Mouse (Mus musculus) stomach, postnatal 0 days (tissue): ENCODE results near the gene Mutyh. TPM values are rescaled to one million over a fixed set of nuclear protein-coding genes. Genes with fewer than 3 reads are reported as not detected.

ENCODE experiments used
- ATAC-seq: fragments of 200-750 bp; cut with Nextera tagmentation; 2 replicates; pipeline ENCODE4 v1.8.0; 2017; ENCODE audit not compliant: low FRiP score, low TSS enrichment
- DNase-seq: peaks from one replicate; pipeline ENCODE4 v3.0.0-alpha.2; 2016; ENCODE audit warnings: low spot score
- H3K27ac ChIP-seq: fragments of 300-500 bp; sonication (generic); replicated peaks from 2 replicates; pipeline ENCODE4 v1.5.1; 2014; ENCODE audit warnings: mild to moderate bottlenecking, control low read depth
- H3K27me3 ChIP-seq: fragments of 300-500 bp; sonication (generic); 2 replicates; pipeline ENCODE4 v1.6.1; 2014; ENCODE audit warnings: low read length; ENCODE audit not compliant: control insufficient read depth, insufficient read depth
- H3K36me3 ChIP-seq: fragments of 300-500 bp; sonication (generic); 2 replicates; pipeline ENCODE4 v1.6.1; 2014; ENCODE audit warnings: low read length, mixed read lengths; ENCODE audit not compliant: control insufficient read depth, insufficient read depth
- H3K4me1 ChIP-seq: fragments of 300-500 bp; sonication (generic); replicated peaks from 2 replicates; pipeline ENCODE4 v1.6.1; 2014; ENCODE audit warnings: antibody characterized with exemption; ENCODE audit not compliant: control insufficient read depth, insufficient read depth
- H3K4me2 ChIP-seq: fragments of 300-500 bp; sonication (generic); replicated peaks from 2 replicates; pipeline ENCODE4 v1.6.1; 2014; ENCODE audit warnings: low read depth, mild to moderate bottlenecking, control low read depth, moderate library complexity
- H3K4me3 ChIP-seq: fragments of 300-500 bp; sonication (generic); 2 replicates; pipeline ENCODE4 v1.5.1; 2014; ENCODE audit warnings: low read depth, low read length, control low read depth
- H3K9ac ChIP-seq: fragments of 300-500 bp; sonication (generic); 2 replicates; pipeline ENCODE4 v1.6.1; 2014; ENCODE audit warnings: mild to moderate bottlenecking, low read length, control low read depth, mixed read lengths
- H3K9me3 ChIP-seq: fragments of 300-500 bp; sonication (generic); 2 replicates; pipeline ENCODE4 v1.6.1; 2016; ENCODE audit warnings: low read length; ENCODE audit not compliant: control insufficient read depth
- CTCF ChIP-seq: IDR thresholded peaks from 2 replicates; pipeline ENCODE4 v1.5.1; 2016; ENCODE audit warnings: antibody characterized with exemption, low read depth, mild to moderate bottlenecking, moderate library complexity
- EP300 ChIP-seq: optimal IDR thresholded peaks from 2 replicates; pipeline ENCODE3; 2016; ENCODE audit warnings: antibody characterized with exemption
- WGBS: fragments of 180-500 bp; shearing (Covaris S2); extraction: QIAGEN DNeasy Blood & Tissue Kit; methylation state at CpG from one replicate; pipeline ENCODE4 v1.1.7; 2014; 5-methylcytosine and 5-hydroxymethylcytosine counted together
- polyA plus RNA-seq: library from polyadenylated mRNA; unstranded; fragments of >200 nt; fragmentation: Nextera tagmentation; extraction: Ambion mirVana; gene quantifications from 2 replicates; pipeline ENCODE4 v1.2.1, GENCODE M21; 2015

Gene Mutyh
- polyA plus RNA-seq: 3.1 and 3.9 TPM in 2 replicates

- Histone ChIP-seq H3K9me3 (no peaks in the 10 kb centered on the region), H3K27me3 (no peaks in the 10 kb centered on the region), H3K9ac (peak within 1 kb of the TSS; percentile 82), H3K36me3 (peaks cover 18% of the 10 kb centered on the region), H3K27ac (peak within 1 kb of the TSS; percentile 91), H3K4me3 (peak within 1 kb of the TSS; percentile 73), H3K4me1 (no peaks in the 10 kb centered on the region), H3K4me2 (peak within 1 kb of the TSS; percentile 65)
- WGBS: under 1% methylated on average over 58 of the region's 58 CpGs
- peak; percentile 98 for DNase-seq
- ATAC-seq: peak; percentile 98
- peak; percentile 35; the same call in 1 of the 2 replicates for TF ChIP-seq CTCF
- no peak for TF ChIP-seq EP300
These were observed at the start of gene Mutyh, which contains the start of gene Toe1 for GRCm38 (mm10) chr4:116807197-116808129. Mutyh (plus strand) TSS chr4:116807723. Toe1 (minus strand) TSS chr4:116807640.

GRCm38 (mm10) chr4:116761914-116762313 is 45.6 kb upstream of the Mutyh start:
- no peak for ATAC-seq
- Histone ChIP-seq H3K4me3 (no peak overlapping the region), H3K27me3 (no peaks in the 10 kb centered on the region), H3K4me1 (no peaks in the 10 kb centered on the region), H3K9me3 (no peaks in the 10 kb centered on the region), H3K36me3 (no peaks in the 10 kb centered on the region), H3K27ac (no peak overlapping the region), H3K9ac (no peak overlapping the region), H3K4me2 (no peak overlapping the region)
- no peak for DNase-seq
- 83% methylated on average over 2 of the region's 2 CpGs for WGBS
- TF ChIP-seq CTCF (no peak), EP300 (no peak)

- WGBS: 81% methylated on average over 5 of the region's 5 CpGs
- DNase-seq (no peak), ATAC-seq (no peak)
- Histone ChIP-seq H3K27ac (no peak overlapping the region), H3K4me3 (no peak overlapping the region), H3K4me1 (no peaks in the 10 kb centered on the region), H3K36me3 (no peaks in the 10 kb centered on the region), H3K9ac (no peak overlapping the region), H3K27me3 (no peaks in the 10 kb centered on the region), H3K9me3 (no peaks in the 10 kb centered on the region), H3K4me2 (no peak overlapping the region)
- TF ChIP-seq CTCF (no peak), EP300 (no peak)
These were observed 43.5 kb upstream of the Mutyh start for GRCm38 (mm10) chr4:116764001-116764400.

- Histone ChIP-seq H3K36me3 (no peaks in the 10 kb centered on the region), H3K9ac (no peak overlapping the region), H3K4me3 (no peak overlapping the region), H3K4me2 (no peak overlapping the region), H3K27me3 (no peaks in the 10 kb centered on the region), H3K9me3 (no peaks in the 10 kb centered on the region), H3K4me1 (no peaks in the 10 kb centered on the region), H3K27ac (no peak overlapping the region)
- TF ChIP-seq CTCF (no peak), EP300 (no peak)
- WGBS: 82% methylated on average over 5 of the region's 5 CpGs
- no peak for DNase-seq
- no peak for ATAC-seq
These were observed 39.0 kb upstream of the Mutyh start for GRCm38 (mm10) chr4:116768510-116768909.

GRCm38 (mm10) chr4:116769060-116769459 is 38.5 kb upstream of the Mutyh start:
- DNase-seq (no peak), ATAC-seq (no peak)
- no peak overlapping the region for H3K27ac ChIP-seq
- H3K9ac ChIP-seq: no peak overlapping the region
- H3K9me3 ChIP-seq: no peaks in the 10 kb centered on the region
- H3K4me2 ChIP-seq: no peak overlapping the region
- H3K4me1 ChIP-seq: no peaks in the 10 kb centered on the region
- H3K27me3 ChIP-seq: no peaks in the 10 kb centered on the region
- H3K36me3 ChIP-seq: no peaks in the 10 kb centered on the region
- TF ChIP-seq CTCF (no peak), EP300 (no peak)
- no peak overlapping the region for H3K4me3 ChIP-seq

- 96% methylated on average over 5 of the region's 5 CpGs for WGBS
- ATAC-seq: no peak
These were observed 31.1 kb upstream of the Mutyh start for GRCm38 (mm10) chr4:116776391-116776790.

More at GRCm38 (mm10) chr4:116776391-116776790, 31.1 kb upstream of the Mutyh start:
- no peak for DNase-seq
- Histone ChIP-seq H3K9me3 (no peaks in the 10 kb centered on the region), H3K9ac (no peak overlapping the region), H3K4me3 (no peak overlapping the region), H3K4me1 (no peaks in the 10 kb centered on the region), H3K36me3 (no peaks in the 10 kb centered on the region), H3K4me2 (no peak overlapping the region), H3K27me3 (no peaks in the 10 kb centered on the region), H3K27ac (no peak overlapping the region)
- TF ChIP-seq EP300 (no peak), CTCF (peak; percentile 28; the same call in 1 of the 2 replicates)
